Mouse (Mus musculus): ENCODE measurements around the gene Mettl26.
"Not testable (repeated sequence)": the region's sequence is repeated elsewhere in the genome, so short reads cannot be mapped to it uniquely, and the experiment has no call there.

Mettl26 gene

DNA sequence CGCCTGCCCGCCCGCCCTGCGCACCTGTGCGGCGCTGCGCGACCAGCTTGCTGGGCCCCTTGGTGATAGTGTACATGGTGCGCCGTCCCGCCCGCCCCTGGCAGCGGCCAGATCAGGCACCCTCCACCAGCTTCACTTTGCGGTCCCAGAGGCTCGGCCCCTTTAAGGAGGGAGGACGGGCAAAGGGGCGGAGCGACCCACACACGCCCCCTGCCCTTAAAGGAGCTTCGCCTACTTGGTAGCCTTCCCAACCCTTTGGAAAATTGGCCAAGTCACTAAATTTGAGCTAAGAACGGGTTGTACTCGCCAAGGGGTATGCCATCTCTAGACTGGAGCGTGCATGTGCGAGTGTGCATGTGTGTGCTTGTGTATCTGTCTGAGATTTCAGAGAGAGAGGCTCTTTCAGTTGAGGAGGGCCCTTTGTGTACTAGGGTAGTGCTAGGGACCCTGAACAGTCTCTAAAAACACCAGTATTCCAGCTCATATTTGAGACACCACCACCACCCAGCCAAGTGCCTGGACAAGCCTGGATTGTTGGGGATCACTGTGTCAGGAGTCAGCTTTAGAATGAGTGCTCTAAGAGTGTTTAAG is 6.2 kb upstream of the Mettl26 start, which contains the start of gene Mcrip2:
Gene Mcrip2 (minus strand): TSS at position 164 of the 591 bp plus-strand sequence.
- peak; percentile 83 for DNase-seq (ENCODE audit: low spot score)

- DNase-seq (ENCODE audit: low spot score): no peak
These were observed 5.4 kb upstream of the Mettl26 start for GRCm38 (mm10) chr17:25869498-25869897.

GRCm38 (mm10) chr17:25869954-25870353 is 4.9 kb upstream of the Mettl26 start:
- DNase-seq (ENCODE audit: low spot score): no peak

DNA sequence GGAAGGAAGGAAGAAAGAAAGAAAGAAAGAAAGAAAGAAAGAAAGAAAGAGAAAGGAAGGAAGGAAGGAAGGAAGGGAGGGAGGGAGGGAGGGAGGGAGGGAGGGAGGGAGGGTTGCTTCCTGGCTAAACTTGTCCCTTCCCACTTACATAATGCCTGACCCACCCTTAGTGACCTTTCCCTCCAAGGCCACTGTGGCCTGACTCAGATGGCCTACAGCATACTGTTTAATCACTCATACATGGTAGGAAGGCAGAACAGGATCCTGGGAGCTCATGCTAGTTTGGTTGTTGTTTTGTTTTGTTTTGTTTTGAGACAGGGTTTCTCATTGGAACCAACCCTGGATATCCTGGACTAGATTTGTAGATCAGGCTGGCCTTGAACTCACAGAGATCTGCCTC is 3.3 kb upstream of the Mettl26 start:
- DNase-seq (ENCODE audit: low spot score): not testable (repeated sequence)

DNA sequence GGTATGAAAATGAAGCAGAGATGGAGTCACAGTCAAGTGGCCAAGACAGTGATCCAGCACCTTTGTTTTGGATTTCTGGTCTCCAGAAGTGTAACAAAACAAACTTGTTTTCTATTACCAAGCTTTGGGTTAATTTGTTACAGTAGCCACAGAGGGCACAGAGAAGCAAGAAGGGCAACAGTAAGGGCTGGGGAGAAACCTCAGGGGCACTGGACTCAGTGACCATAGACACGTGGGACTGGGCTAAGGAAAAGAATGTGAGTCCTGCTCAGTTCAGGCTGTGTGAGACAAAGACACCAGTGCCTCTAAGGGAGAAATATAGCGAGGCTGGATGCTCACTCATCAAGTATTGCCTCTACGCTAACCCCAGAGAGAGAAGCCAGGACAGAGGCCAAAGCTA is 2.2 kb upstream of the Mettl26 start:
- DNase-seq (ENCODE audit: low spot score): no peak

- no peak for DNase-seq (ENCODE audit: low spot score)
These were observed 1.3 kb upstream of the Mettl26 start for GRCm38 (mm10) chr17:25873405-25874147.

DNA sequence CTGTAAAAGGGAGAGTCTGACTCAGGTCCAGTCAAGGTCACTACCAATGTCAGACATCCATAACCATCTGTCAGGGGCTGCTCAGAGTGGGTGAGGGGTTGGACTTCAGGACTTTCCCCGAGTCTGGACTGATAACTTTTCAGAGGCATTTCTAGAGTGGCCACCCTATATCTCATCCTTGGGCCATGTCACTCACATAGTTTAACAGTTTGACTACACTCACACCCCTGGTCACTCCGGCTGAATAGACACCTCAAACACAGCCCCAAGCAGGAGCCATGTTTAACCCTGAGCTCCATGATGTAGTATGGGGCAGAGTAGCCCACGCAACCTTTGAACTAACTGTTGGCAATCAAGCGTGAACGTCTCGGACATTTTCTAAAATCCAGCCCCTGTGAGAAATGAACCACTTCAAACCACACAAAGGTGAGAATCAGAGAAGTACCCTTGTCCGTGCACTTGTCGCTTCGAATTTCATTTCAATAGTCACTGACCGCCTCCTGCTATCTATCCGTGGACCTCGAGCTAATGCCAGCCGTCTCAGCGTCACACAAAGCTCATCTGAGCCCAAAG is 640 bp upstream of the Mettl26 start:
- no peak for DNase-seq (ENCODE audit: low spot score)

DNA sequence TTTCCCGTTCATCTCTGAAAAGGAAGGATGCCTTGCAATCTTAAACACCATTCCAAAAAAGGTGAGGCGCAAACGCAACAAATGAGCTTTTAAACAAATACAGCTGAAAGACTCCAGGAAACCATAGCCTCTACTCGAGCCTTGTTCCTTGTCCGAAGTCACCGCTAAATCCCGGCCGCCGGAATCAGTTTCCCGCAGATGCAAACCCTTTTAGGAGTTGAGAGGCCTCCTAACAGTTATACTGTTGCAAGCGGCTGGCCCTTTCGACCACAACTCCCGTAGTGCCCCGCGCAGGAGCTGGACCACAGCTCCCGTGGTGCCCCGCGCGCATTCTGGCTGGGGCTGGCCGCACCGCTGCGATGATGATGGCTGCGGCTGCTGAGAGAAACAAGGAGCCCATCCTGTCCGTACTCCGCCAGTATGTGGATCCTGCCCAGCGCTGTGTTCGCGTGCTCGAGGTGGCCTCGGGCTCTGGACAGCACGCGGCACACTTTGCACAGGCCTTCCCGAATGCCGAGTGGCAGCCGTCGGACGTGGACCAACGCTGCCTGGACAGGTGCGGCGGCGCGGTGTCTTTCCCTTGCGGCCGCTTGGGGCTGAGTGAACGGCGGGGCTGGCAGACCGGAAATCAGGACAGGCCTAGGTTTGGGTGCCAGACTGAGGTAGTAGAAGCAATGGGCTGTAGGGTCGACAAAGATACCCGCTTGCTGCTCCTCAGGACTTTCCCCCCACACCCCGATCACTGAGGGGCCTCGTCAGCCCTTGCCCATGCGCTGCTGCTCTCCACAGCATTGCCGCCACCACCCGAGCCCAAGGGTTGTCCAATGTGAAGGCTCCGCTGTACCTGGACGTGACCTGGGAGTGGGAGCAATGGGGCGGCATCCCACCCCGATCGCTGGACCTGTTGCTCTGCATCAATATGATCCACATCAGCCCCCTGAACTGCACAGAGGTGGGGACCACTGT is 580 bp downstream of the Mettl26 start:
- peak; percentile 90 for DNase-seq (ENCODE audit: low spot score)

- DNase-seq (ENCODE audit: low spot score): no peak
These were observed 1.6 kb downstream of the Mettl26 start for GRCm38 (mm10) chr17:25876347-25876915.

DNA sequence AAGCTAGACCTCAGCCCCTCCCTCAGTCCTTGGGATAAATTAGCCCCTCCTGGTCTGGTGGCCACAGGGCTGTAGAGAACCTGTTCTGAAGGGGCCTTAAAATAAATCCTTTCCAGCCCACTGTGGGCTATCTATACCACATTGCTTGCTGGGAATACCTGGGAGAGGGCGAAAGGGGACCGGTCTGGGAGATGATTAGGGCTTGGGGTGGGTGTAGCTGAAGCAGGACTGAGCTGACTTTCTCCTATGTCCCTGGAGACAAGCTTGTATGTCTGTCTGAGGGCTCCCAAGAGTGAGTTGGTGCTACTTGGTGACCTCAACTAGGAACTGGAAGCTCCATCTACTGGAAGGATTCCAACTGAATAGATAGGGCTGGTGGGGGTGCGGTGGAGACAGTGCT is 2.2 kb downstream of the Mettl26 start:
- no peak for DNase-seq (ENCODE audit: low spot score)

- DNase-seq (ENCODE audit: low spot score): no peak
These were observed 3.1 kb downstream of the Mettl26 start for GRCm38 (mm10) chr17:25877741-25878610.

DNA sequence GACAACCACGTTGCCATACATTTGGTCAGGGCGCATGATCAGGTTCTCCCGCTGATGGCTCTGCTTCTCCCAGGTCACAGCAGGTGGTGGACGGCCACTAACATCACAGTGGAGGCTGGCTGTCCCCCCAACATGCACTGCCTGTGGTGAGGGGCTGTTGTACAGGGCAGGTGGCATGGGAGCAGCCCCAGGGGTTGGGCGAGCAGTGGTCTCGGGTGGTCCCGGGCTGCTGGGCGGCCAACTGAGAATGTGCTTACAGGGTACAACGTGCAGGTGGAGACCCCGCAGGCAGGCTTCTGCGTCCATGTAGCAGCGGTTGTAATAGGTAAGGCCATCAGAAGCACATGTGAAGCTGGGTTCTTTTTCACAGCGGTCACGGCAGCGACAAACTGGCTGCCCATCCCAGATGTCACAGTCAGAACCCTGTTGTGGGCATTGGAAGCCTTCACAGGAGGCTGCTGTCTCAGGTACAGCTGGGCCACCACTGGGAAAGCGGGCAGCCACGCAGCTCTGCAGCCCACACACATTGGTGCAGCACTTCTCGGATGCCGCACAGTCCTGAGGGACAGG is 3.8 kb downstream of the Mettl26 start:
- no peak for DNase-seq (ENCODE audit: low spot score)

- DNase-seq (ENCODE audit: low spot score): no peak
These were observed 4.4 kb downstream of the Mettl26 start for GRCm38 (mm10) chr17:25879261-25879660.

DNA sequence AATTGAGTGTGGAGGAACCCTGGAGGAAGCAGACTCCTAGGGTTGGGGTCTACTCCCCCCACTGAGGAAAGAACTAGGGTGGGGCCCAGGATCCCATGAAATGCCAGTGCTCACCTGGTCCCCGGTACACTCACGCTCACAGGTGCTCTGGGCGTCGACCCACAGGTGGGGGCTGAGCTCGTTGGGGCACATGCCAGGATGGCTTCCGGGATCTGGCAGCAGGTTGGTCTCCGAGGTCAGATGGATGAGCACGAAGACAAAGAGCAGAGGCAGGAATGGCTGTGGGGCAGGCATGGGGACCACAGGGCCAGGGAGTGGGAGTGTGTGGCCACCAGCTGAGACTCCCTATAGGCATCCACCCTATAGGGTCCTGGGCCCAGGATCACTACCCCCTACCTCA is 4.9 kb downstream of the Mettl26 start:
- no peak for DNase-seq (ENCODE audit: low spot score)

DNA sequence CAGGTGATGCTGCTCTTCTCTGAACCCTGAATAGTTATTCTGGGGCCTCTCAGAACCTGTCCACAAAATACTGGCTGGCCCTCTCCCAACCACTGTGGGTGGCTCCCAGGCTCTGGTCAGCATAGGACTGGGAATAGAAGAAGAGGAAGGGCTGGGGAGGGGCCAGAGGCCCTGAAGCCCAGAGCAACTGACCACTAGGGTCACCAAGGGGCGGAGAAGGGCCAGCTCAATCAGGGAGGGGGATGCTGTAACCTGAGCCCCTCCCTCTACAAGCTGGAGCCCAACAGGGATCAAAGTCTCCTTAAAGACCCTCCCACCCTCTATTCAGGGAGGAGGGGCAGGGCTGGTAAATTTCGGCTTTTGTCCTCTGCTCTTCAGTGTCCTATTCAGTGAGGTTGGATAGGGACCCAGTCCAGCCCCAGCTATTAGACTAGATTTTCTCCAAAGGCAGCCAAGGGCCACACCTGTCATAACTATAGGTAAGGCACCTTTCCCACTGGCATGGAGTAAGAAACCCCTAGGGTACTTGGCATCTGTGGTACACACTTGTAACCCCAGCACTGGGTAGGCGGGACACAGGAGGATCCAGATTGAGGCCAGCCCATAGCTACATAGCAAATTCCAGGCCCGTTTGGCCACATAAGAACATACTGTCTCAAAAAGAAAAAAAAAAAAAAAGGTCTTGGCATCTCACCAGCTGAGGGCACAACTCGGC is 5.5 kb downstream of the Mettl26 start, which contains the start of gene Wfikkn1:
Gene Wfikkn1 (minus strand): TSS at position 663 of the 715 bp plus-strand sequence.
- no peak for DNase-seq (ENCODE audit: low spot score)

- no peak for DNase-seq (ENCODE audit: low spot score)
These were observed 6.2 kb downstream of the Mettl26 start for GRCm38 (mm10) chr17:25880913-25881641.

- no peak for DNase-seq (ENCODE audit: low spot score)
These were observed 6.8 kb downstream of the Mettl26 start for GRCm38 (mm10) chr17:25881691-25882090.

GRCm38 (mm10) chr17:25882306-25882705 is 7.4 kb downstream of the Mettl26 start:
- no peak for DNase-seq (ENCODE audit: low spot score)

DNA sequence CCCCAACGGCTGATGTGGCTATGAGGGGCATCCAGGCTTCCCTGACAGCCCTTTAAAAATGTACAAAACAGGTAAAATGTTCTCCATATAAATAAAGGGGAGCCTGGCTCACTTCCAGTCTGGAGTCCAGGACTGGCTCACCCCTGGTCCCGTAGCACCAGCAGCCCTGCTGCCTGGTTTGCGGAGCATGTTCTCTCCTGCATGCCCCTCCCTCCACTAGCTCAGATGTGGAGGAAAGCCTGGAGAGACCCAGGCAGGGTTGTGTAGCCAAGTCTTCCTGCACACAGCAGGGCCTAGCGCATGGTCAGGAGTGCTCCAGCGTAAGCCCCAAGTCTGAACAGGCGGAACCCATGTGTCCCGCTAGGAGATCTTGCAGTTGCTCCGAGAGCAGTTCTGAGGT is 8.4 kb downstream of the Mettl26 start:
- DNase-seq (ENCODE audit: low spot score): no peak
